Mouse (Mus musculus) heart, adult 2 months (tissue): ENCODE data around the gene Krtap12-1. TPM values are rescaled to one million over a fixed set of nuclear protein-coding genes. Genes with fewer than 3 reads are reported as not detected.
"Not testable (repeated sequence)": the region's sequence is repeated elsewhere in the genome, so short reads cannot be mapped to it uniquely, and the experiment has no call there.

ENCODE experiments used
- DNase-seq, 2 experiments: peaks; one replicate each; pipeline ENCODE4 v3.0.0; 2021
- H3K27ac ChIP-seq: fragments of 200-600 bp; 2 replicates; pipeline ENCODE4 v1.8.1; 2022
- H3K27me3 ChIP-seq: fragments of 200-500 bp; 2 replicates; pipeline ENCODE4 v1.6.1; 2012; ENCODE audit warnings: mild to moderate bottlenecking, low read length, inconsistent platforms, mixed read lengths; ENCODE audit not compliant: control insufficient read depth, insufficient read depth
- H3K36me3 ChIP-seq: fragments of 200-500 bp; 2 replicates; pipeline ENCODE4 v1.6.1; 2012; ENCODE audit warnings: low read length, inconsistent platforms; ENCODE audit not compliant: control insufficient read depth, insufficient read depth
- H3K4me1 ChIP-seq: fragments of 200-500 bp; 2 replicates; pipeline ENCODE4 v1.6.1; 2011; ENCODE audit warnings: low read length; ENCODE audit not compliant: control insufficient read depth, insufficient read depth
- H3K4me3 ChIP-seq: fragments of 200-600 bp; 2 replicates; pipeline ENCODE4 v1.8.1; 2022
- H3K79me2 ChIP-seq: fragments of 200-500 bp; replicated peaks from 2 replicates; pipeline ENCODE4 v1.6.1; 2012; ENCODE audit warnings: mild to moderate bottlenecking, inconsistent platforms, low read length, moderate library complexity, mixed read lengths; ENCODE audit not compliant: control insufficient read depth, insufficient read depth
- H3K9ac ChIP-seq: fragments of 200-500 bp; 2 replicates; pipeline ENCODE4 v1.6.1; 2012; ENCODE audit warnings: low read depth, mild to moderate bottlenecking, control low read depth, inconsistent platforms, low read length, mixed read lengths
- CTCF ChIP-seq: fragments of 200-600 bp; IDR thresholded peaks from 2 replicates; pipeline ENCODE4 v1.8.1; 2022; ENCODE audit warnings: antibody characterized with exemption, mild to moderate bottlenecking, moderate library complexity
- EP300 ChIP-seq: fragments of 200-500 bp; IDR thresholded peaks from 2 replicates; pipeline ENCODE4 v1.6.1; 2011; ENCODE audit warnings: low read depth, low read length, control low read depth; ENCODE audit not compliant: insufficient read depth
- POLR2A ChIP-seq: fragments of 200-500 bp; IDR thresholded peaks from 2 replicates; pipeline ENCODE4 v1.6.1; 2011; ENCODE audit warnings: mild to moderate bottlenecking, low read depth, low read length, control low read depth; ENCODE audit not compliant: insufficient read depth
- WGBS: fragments of 180-500 bp; shearing (Covaris S2); methylation state at CpG from one replicate; pipeline ENCODE4 v1.1.7; 2018; 5-methylcytosine and 5-hydroxymethylcytosine counted together
- intact Hi-C: fragments of 180-260 bp; cut with DNase I; formaldehyde crosslinking; loops from one replicate; pipeline ENCODE4 v1.15.1; 2025
- long read RNA-seq: library from polyadenylated mRNA; stranded (forward); transcript quantifications from one replicate; pipeline ENCODE4 v2.0.0, GENCODE M21; 2021
- polyA plus RNA-seq: library from polyadenylated mRNA; depleted of rRNA; stranded (reverse); fragments of >200 nt; gene quantifications from 2 replicates; pipeline ENCODE4 v1.2.3, GENCODE M21; 2012; rRNA removed
- total RNA-seq, 2 experiments: library from RNA; stranded (reverse); gene quantifications; 2 replicates each; pipeline ENCODE4 v1.2.3; 2021

Krtap12-1 gene
- total RNA-seq: not detected
- not detected in 2 replicates for polyA plus RNA-seq
- long read RNA-seq: 0 reads

DNA sequence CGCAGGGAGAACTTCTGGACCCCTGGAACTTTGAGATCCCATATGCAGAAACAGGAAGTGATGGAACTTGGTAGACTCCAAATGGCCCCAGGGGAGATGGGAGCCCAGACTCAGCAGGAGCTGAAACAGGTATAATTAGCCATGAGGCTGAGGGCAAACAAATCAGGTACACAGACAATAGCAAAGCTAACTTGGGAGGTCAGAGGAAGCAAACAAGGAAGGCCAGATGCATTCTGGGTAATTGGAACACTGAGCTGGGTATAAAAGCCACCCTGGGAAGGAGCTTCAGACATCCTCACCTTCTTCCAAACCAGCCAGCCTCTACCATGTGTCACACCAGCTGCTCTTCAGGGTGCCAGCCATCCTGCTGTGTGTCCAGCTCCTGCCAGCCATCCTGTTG lies at the start of gene Krtap12-1:
Gene Krtap12-1, plus strand, starts transcription at position 301 of the 400 bp plus-strand sequence.
- H3K9ac ChIP-seq, intact Hi-C loops, H3K4me3 ChIP-seq, H3K36me3 ChIP-seq, DNase-seq, H3K4me1 ChIP-seq, H3K79me2 ChIP-seq, H3K27me3 ChIP-seq, H3K27ac ChIP-seq: not testable (repeated sequence)
- 74% methylated on average over 1 of the region's 1 CpGs for WGBS

DNA sequence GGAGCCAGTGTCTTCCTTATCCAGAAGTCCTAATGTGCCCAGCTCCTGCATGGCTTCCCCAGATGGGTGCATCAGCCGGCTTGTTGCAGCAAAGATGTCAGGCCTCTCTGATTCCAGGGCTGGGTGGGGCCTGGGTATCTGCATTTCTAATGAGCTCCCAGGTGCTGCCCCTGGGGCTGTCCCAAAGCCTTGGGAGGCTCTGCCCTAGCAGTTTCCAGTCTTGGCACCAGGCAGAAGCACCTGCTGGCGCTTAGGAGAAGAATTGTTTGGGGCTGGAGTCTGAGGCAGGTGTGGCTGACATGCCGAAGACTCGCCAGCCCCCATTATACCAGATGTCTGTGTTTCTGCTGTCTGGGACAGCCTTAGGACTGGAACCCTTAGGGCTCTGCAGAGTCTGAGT lies 49.7 kb upstream of the Krtap12-1 start:
- Histone ChIP-seq H3K79me2 (no peaks in the 10 kb centered on the region), H3K9ac (no peak overlapping the region), H3K4me3 (no peak overlapping the region), H3K4me1 (peaks cover 1% of the 10 kb centered on the region; the same call in 1 of the 2 replicates), H3K36me3 (no peaks in the 10 kb centered on the region), H3K27ac (no peak overlapping the region), H3K27me3 (no peaks in the 10 kb centered on the region)
- TF ChIP-seq EP300 (no peak), POLR2A (no peak), CTCF (no peak)
- 82% methylated on average over 4 of the region's 4 CpGs for WGBS
- no peak for DNase-seq
- intact Hi-C loops: no loop called here

DNA sequence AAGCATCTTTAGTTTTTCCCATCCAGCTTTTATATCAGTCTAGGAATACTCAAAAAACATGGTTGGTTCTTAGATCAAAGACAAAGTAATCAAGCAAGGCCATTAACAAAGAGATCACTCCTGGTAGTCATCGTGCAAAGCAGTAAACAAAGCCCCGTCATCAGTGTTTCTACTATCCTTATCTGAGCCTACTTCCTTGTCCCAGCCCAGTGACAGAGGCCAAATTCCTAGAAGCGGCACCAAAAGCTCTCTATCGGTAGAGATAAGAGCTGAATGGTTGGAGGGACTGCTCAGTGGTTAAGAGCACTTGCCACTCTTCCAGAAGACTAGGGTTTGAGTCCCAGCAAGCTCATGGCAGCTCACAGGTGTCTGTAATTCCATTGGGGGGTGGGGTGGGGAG lies 48.9 kb upstream of the Krtap12-1 start:
- TF ChIP-seq POLR2A: no peak
- TF ChIP-seq EP300: no peak
- TF ChIP-seq CTCF: no peak
- intact Hi-C loops: no loop called here
- no peak for DNase-seq
- Histone ChIP-seq H3K27ac (no peak overlapping the region), H3K4me1 (no peaks in the 10 kb centered on the region; the same call in 1 of the 2 replicates), H3K9ac (no peak overlapping the region), H3K36me3 (no peaks in the 10 kb centered on the region), H3K79me2 (no peaks in the 10 kb centered on the region), H3K4me3 (no peak overlapping the region), H3K27me3 (no peaks in the 10 kb centered on the region)
- 17% methylated on average over 4 of the region's 4 CpGs for WGBS

DNA sequence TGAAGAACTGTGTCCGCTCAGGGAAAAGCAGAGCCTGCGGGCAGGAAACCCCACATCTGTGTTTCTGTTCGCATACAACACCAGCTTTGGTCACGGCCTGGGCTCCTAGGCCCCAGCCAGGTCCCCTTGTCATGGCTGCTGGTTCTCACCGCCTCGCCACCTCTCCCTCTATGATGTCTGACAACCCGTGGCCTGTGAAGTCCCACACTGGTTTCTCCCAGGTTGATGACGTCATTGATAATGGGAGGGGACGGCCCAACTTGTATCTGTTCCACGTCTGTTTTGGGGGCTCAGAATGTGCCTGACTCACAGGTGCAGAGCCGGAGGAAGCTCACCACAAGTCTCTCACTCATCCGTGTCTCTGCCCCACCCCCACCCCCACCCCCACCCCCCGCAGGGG lies 46.6 kb upstream of the Krtap12-1 start:
- H3K9ac ChIP-seq: no peak overlapping the region
- intact Hi-C loops: no loop called here
- TF ChIP-seq CTCF (no peak), POLR2A (no peak), EP300 (no peak)
- H3K27me3 ChIP-seq: peaks cover 6% of the 10 kb centered on the region
- no peaks in the 10 kb centered on the region for H3K4me1 ChIP-seq
- H3K79me2 ChIP-seq: no peaks in the 10 kb centered on the region
- WGBS: 60% methylated on average over 13 of the region's 13 CpGs
- no peak for DNase-seq
- H3K4me3 ChIP-seq: no peak overlapping the region
- H3K36me3 ChIP-seq: no peaks in the 10 kb centered on the region
- H3K27ac ChIP-seq: no peak overlapping the region

DNA sequence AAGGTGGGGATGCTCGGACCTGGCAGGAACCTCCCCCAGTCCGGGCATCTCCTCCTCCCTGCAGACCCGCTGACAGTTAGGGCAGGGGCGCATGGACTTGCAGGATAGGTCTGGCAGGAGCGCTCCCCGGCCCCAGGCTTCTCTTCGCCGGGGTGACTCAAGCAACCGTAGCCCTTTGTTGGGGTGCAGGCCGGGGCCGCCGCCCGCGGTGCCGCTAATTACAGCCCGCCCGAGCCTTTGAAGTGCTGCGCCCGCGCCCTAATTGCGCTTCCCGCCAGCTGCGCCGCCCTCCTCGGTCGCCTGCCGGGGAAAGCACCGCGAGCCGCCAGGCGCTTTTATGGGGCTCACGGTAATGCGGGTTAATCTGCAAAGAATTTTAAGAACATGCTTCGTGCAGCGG lies 42.8 kb upstream of the Krtap12-1 start:
- no peak overlapping the region for H3K27ac ChIP-seq
- H3K9ac ChIP-seq: no peak overlapping the region
- H3K4me3 ChIP-seq: no peak overlapping the region
- peaks cover 6% of the 10 kb centered on the region for H3K27me3 ChIP-seq
- H3K79me2 ChIP-seq: no peaks in the 10 kb centered on the region
- no peaks in the 10 kb centered on the region for H3K4me1 ChIP-seq
- TF ChIP-seq CTCF: no peak
- TF ChIP-seq EP300: no peak
- no peak for TF ChIP-seq POLR2A
- no peaks in the 10 kb centered on the region for H3K36me3 ChIP-seq
- no peak for DNase-seq
- 1% methylated on average over 35 of the region's 35 CpGs for WGBS
- intact Hi-C loops: no loop called here

DNA sequence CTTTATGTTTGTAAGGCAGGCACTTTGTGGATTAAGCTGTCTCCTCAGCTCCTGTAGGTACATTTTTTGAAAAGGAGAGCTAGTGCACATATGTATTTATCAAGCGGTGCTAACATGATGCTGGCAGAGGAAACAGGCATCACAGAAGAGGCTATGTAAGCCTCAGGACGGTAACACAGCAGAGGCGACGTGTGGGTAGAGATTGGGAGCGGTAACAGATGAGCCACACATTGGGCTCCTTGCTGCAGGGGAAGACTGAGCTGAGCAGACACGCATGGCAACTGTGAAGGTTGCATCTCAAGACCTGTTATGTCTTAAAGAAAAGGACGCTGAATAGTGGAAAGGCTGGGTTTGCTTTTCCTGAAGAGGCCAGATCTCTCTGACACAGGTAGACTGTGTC lies 37.4 kb upstream of the Krtap12-1 start:
- Histone ChIP-seq H3K27ac (no peak overlapping the region), H3K79me2 (no peaks in the 10 kb centered on the region), H3K4me3 (no peak overlapping the region), H3K4me1 (no peaks in the 10 kb centered on the region), H3K9ac (no peak overlapping the region), H3K27me3 (no peaks in the 10 kb centered on the region; the same call in none of the 2 replicates), H3K36me3 (no peaks in the 10 kb centered on the region)
- intact Hi-C loops: no loop called here
- DNase-seq: no peak
- 65% methylated on average over 7 of the region's 7 CpGs for WGBS
- TF ChIP-seq POLR2A: no peak
- TF ChIP-seq CTCF: no peak
- TF ChIP-seq EP300: no peak
